Mouse (Mus musculus): ENCODE data around the gene Rnf225. TPM values are rescaled to one million over a fixed set of nuclear protein-coding genes. Genes with fewer than 3 reads are reported as not detected.

Rnf225 gene
- polyA plus RNA-seq, 3 experiments from 2014 or later: 0.11 to 0.28 TPM; not detected in 1

Other genes with a start within 250 kb of the Rnf225 start
- not detected for gene Vmn2r55, start 242.4 kb upstream of the Rnf225 start, polyA plus RNA-seq (2017; shearing (Covaris generic))
- gene Vmn2r56, start 192.4 kb upstream of the Rnf225 start, polyA plus RNA-seq (2017; shearing (Covaris generic)): under 1 TPM in 1 of 3 experiments, not detected in 2; 0.12 TPM
- gene Zscan18, start 123.8 kb upstream of the Rnf225 start, polyA plus RNA-seq (2017; shearing (Covaris generic)): 1 to 10 TPM in 2 of 3 experiments, under 1 TPM in 1; 0.63 to 1.3 (median 1.1) TPM
- gene Zfp329, start 108.6 kb upstream of the Rnf225 start, polyA plus RNA-seq (2017; shearing (Covaris generic)): 10 to 100 TPM; 13.5 to 25.4 (median 19.3) TPM
- 10 to 100 TPM; 62.9 to 99.3 (median 85.2) TPM for gene Zfp110, start 92.7 kb upstream of the Rnf225 start, polyA plus RNA-seq (2017; shearing (Covaris generic))
- gene Zfp128, start 46.2 kb upstream of the Rnf225 start, polyA plus RNA-seq (2017; shearing (Covaris generic)): 1 to 10 TPM; 1.1 to 1.6 (median 1.6) TPM
- gene Zscan22, start 29.6 kb upstream of the Rnf225 start, polyA plus RNA-seq (2017; shearing (Covaris generic)): 10 to 100 TPM; 10.5 to 11.0 (median 10.6) TPM
- 1,000 to 10,000 TPM; 1,828 to 3,143 (median 2,832) TPM for gene Rps5, start 5.1 kb upstream of the Rnf225 start, polyA plus RNA-seq (2017; shearing (Covaris generic))
- 1 to 10 TPM; 1.8 to 3.6 (median 2.6) TPM for gene Zfp324, start 38.4 kb downstream of the Rnf225 start, polyA plus RNA-seq (2017; shearing (Covaris generic))
- gene Zfp446, start 50.4 kb downstream of the Rnf225 start, polyA plus RNA-seq (2017; shearing (Covaris generic)): 1 to 10 TPM; 2.7 to 5.9 (median 4.1) TPM
- gene Slc27a5, start 70.8 kb downstream of the Rnf225 start, polyA plus RNA-seq (2017; shearing (Covaris generic)): 1 to 10 TPM in 1 of 3 experiments, under 1 TPM in 2; 0.41 to 1.2 (median 0.64) TPM
- 10 to 100 TPM; 42.1 to 76.8 (median 57.0) TPM for gene Trim28, start 71.7 kb downstream of the Rnf225 start, polyA plus RNA-seq (2017; shearing (Covaris generic))
- 1 to 10 TPM; 5.4 to 8.0 (median 6.5) TPM for gene Zbtb45, start 82.6 kb downstream of the Rnf225 start, polyA plus RNA-seq (2017; shearing (Covaris generic))
- gene Chmp2a, start 107.4 kb downstream of the Rnf225 start, polyA plus RNA-seq (2017; shearing (Covaris generic)): 100 to 1,000 TPM; 296 to 343 (median 309) TPM
- 10 to 100 TPM; 14.9 to 21.8 (median 16.4) TPM for gene Ube2m, start 110.9 kb downstream of the Rnf225 start, polyA plus RNA-seq (2017; shearing (Covaris generic))
- gene Mzf1, start 127.3 kb downstream of the Rnf225 start, polyA plus RNA-seq (2017; shearing (Covaris generic)): under 1 TPM; 0.18 to 0.35 (median 0.20) TPM
- not detected for gene Vmn1r85, start 167.8 kb downstream of the Rnf225 start, polyA plus RNA-seq (2017; shearing (Covaris generic))
- under 1 TPM in 1 of 3 experiments, not detected in 2; 0.05 TPM for gene Vmn1r86, start 192.5 kb downstream of the Rnf225 start, polyA plus RNA-seq (2017; shearing (Covaris generic))
- under 1 TPM in 1 of 3 experiments, not detected in 2; 0.15 TPM for gene Vmn1r87, start 212.7 kb downstream of the Rnf225 start, polyA plus RNA-seq (2017; shearing (Covaris generic))
- under 1 TPM; 0.04 to 0.07 (median 0.05) TPM for gene Vmn1r88, start 232.2 kb downstream of the Rnf225 start, polyA plus RNA-seq (2017; shearing (Covaris generic))

Data from inflammation-experienced regulatory T-cells, adult 6 months (primary cell).